Mouse (Mus musculus): Measurements from ENCODE around the gene Il19. TPM values are rescaled to one million over a fixed set of nuclear protein-coding genes. Genes with fewer than 3 reads are reported as not detected.

Gene Il19
- total RNA-seq (2015) (not detected in 2 replicates), total RNA-seq (2017) (not detected in 2 replicates)

GRCm38 (mm10) chr1:130940065-130940687 lies at the start of gene Il19:
Gene Il19, minus strand, starts transcription at chr1:130940115.
- ATAC-seq (ENCODE audit: poor library complexity, severe bottlenecking), result no peak

GRCm38 (mm10) chr1:130989331-130989730 lies 49.4 kb upstream of the Il19 start:
- no peak for ATAC-seq (ENCODE audit: poor library complexity, severe bottlenecking)

GRCm38 (mm10) chr1:130987418-130987817 lies 47.5 kb upstream of the Il19 start:
- peak; percentile 67 for ATAC-seq (ENCODE audit: poor library complexity, severe bottlenecking)

GRCm38 (mm10) chr1:130987001-130987400 lies 47.1 kb upstream of the Il19 start:
- ATAC-seq (ENCODE audit: poor library complexity, severe bottlenecking), result no peak

GRCm38 (mm10) chr1:130984441-130984840 lies 44.5 kb upstream of the Il19 start:
- ATAC-seq (ENCODE audit: poor library complexity, severe bottlenecking), result no peak

- peak; percentile 73 for ATAC-seq (ENCODE audit: poor library complexity, severe bottlenecking)
Observed at GRCm38 (mm10) chr1:130979455-130979854, 39.5 kb upstream of the Il19 start.

- no peak for ATAC-seq (ENCODE audit: poor library complexity, severe bottlenecking)
Observed at GRCm38 (mm10) chr1:130963891-130964290, 24.0 kb upstream of the Il19 start.

GRCm38 (mm10) chr1:130946920-130947319 lies 7.0 kb upstream of the Il19 start:
- no peak for ATAC-seq (ENCODE audit: poor library complexity, severe bottlenecking)

GRCm38 (mm10) chr1:130941801-130942200 lies 1.9 kb upstream of the Il19 start:
- ATAC-seq (ENCODE audit: poor library complexity, severe bottlenecking), result no peak

- ATAC-seq (ENCODE audit: poor library complexity, severe bottlenecking), result no peak
Observed at GRCm38 (mm10) chr1:130938192-130938591, 1.7 kb downstream of the Il19 start.

- ATAC-seq (ENCODE audit: poor library complexity, severe bottlenecking), result no peak
Observed at GRCm38 (mm10) chr1:130937170-130937569, 2.7 kb downstream of the Il19 start.

GRCm38 (mm10) chr1:130936351-130936750 lies 3.6 kb downstream of the Il19 start:
- ATAC-seq (ENCODE audit: poor library complexity, severe bottlenecking), result no peak

- no peak for ATAC-seq (ENCODE audit: poor library complexity, severe bottlenecking)
Observed at GRCm38 (mm10) chr1:130926484-130926883, 13.4 kb downstream of the Il19 start.

GRCm38 (mm10) chr1:130918323-130918980 lies 21.5 kb downstream of the Il19 start:
- no peak for ATAC-seq (ENCODE audit: poor library complexity, severe bottlenecking)

- no peak for ATAC-seq (ENCODE audit: poor library complexity, severe bottlenecking)
Observed at GRCm38 (mm10) chr1:130911401-130912010, 28.4 kb downstream of the Il19 start, which contains the start of gene Il20. Gene Il20, minus strand, starts transcription at chr1:130911451.

- ATAC-seq (ENCODE audit: poor library complexity, severe bottlenecking), result no peak
Observed at GRCm38 (mm10) chr1:130902505-130902904, 37.4 kb downstream of the Il19 start.

- no peak for ATAC-seq (ENCODE audit: poor library complexity, severe bottlenecking)
Observed at GRCm38 (mm10) chr1:130894468-130894867, 45.4 kb downstream of the Il19 start.

- ATAC-seq (ENCODE audit: poor library complexity, severe bottlenecking), result no peak
Observed at GRCm38 (mm10) chr1:130893329-130894040, 46.4 kb downstream of the Il19 start.

- no peak for ATAC-seq (ENCODE audit: poor library complexity, severe bottlenecking)
Observed at GRCm38 (mm10) chr1:130892446-130892845, 47.5 kb downstream of the Il19 start.

- no peak for ATAC-seq (ENCODE audit: poor library complexity, severe bottlenecking)
Observed at GRCm38 (mm10) chr1:130887354-130887753, 52.6 kb downstream of the Il19 start, which contains the start of gene Il24. Gene Il24, minus strand, starts transcription at chr1:130887454.

GRCm38 (mm10) chr1:130883146-130883545 lies 56.8 kb downstream of the Il19 start:
- no peak for ATAC-seq (ENCODE audit: poor library complexity, severe bottlenecking)

Measured in megakaryocyte, adult 5-6 weeks (primary cell).